Mouse (Mus musculus) testis, adult 2 months (tissue): ENCODE measurements around the gene Hist1h3g. TPM values are rescaled to one million over a fixed set of nuclear protein-coding genes. Genes with fewer than 3 reads are reported as not detected.

Experiments
- H3K27ac ChIP-seq: fragments of 200-500 bp; 2 replicates; pipeline ENCODE4 v1.5.1; 2012; ENCODE audit warnings: low read depth, low read length; ENCODE audit not compliant: control insufficient read depth, insufficient read depth
- H3K27me3 ChIP-seq: fragments of 200-500 bp; 2 replicates; pipeline ENCODE4 v1.6.1; 2012; ENCODE audit warnings: mild to moderate bottlenecking, low read length, moderate library complexity; ENCODE audit not compliant: control insufficient read depth, insufficient read depth
- H3K36me3 ChIP-seq: fragments of 200-500 bp; 2 replicates; pipeline ENCODE4 v1.6.1; 2012; ENCODE audit warnings: mild to moderate bottlenecking, low read length; ENCODE audit not compliant: control insufficient read depth, insufficient read depth
- H3K4me1 ChIP-seq: fragments of 200-500 bp; 2 replicates; pipeline ENCODE4 v1.6.1; 2012; ENCODE audit warnings: low read length; ENCODE audit not compliant: control insufficient read depth, insufficient read depth
- H3K4me3 ChIP-seq: fragments of 200-500 bp; 2 replicates; pipeline ENCODE4 v1.5.1; 2012; ENCODE audit warnings: low read depth, mild to moderate bottlenecking, low read length, moderate library complexity, mixed read lengths; ENCODE audit not compliant: control insufficient read depth
- CTCF ChIP-seq: fragments of 200-500 bp; IDR thresholded peaks from 2 replicates; pipeline ENCODE4 v1.5.1; 2012; ENCODE audit warnings: low read depth, mild to moderate bottlenecking, inconsistent platforms, low read length, moderate library complexity; ENCODE audit not compliant: control insufficient read depth, insufficient read depth, insufficient replicate concordance
- POLR2A ChIP-seq: fragments of 200-500 bp; IDR thresholded peaks from 2 replicates; pipeline ENCODE4 v1.6.1; 2012; ENCODE audit warnings: low read depth, mild to moderate bottlenecking, inconsistent platforms, low read length, moderate library complexity; ENCODE audit not compliant: control insufficient read depth
- polyA plus RNA-seq: library from polyadenylated mRNA; depleted of rRNA; stranded (reverse); fragments of >200 nt; gene quantifications from 2 replicates; pipeline ENCODE4 v1.2.3, GENCODE M21; 2012

The Hist1h3g gene
- polyA plus RNA-seq, 1 experiment, result 1.3 TPM

DNA sequence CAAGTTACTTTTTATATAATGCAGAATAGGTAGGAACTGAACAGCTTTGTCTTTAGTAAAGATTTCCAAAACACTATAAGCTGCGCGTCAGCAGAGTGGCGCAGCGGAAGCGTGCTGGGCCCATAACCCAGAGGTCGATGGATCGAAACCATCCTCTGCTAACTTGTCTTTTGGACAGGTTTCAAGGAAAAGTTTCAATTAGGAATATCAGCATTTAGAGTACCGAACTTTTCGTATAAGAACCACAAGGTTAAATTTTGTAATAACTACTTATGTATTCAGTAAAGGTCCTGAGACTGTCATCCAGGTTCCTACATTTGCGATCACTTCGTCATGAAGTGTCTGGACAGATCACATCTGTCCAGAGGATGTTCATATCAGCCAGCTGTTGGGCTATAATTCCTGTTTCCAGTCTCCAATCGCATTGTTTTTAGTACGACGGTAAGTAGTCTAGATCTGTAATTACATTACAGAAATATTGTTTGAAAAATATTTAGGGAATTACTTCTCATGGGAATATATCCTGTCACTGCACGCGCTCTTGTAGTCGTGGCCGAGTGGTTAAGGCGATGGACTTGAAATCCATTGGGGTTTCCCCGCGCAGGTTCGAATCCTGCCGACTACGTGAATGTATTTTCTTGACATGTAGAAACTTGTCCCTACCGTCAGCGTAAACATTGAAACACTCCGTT lies 17.5 kb upstream of the Hist1h3g start:
- no peaks in the 10 kb centered on the region for H3K27me3 ChIP-seq
- no peaks in the 10 kb centered on the region for H3K36me3 ChIP-seq
- peak overlapping the region; percentile 5; the same call in 1 of the 2 replicates for H3K27ac ChIP-seq
- H3K4me3 ChIP-seq, result peak overlapping the region; percentile 51
- TF ChIP-seq CTCF (no peak), POLR2A (no peak)
- H3K4me1 ChIP-seq, result peaks cover 4% of the 10 kb centered on the region

DNA sequence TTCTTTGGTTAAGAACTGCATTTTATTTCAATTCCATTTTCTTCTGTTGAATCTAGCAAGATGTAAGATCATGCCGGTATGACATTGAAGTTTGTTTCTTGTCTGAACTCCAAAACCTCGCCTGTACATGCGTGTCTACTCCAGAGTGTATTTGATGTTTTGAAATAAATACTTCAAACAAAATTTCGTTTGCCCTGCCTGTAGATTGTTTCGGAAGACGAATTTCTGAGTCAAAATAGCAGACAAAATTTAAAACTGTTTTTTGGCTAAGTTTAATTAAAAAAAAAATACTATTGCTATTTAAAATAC lies 17.0 kb upstream of the Hist1h3g start:
- Histone ChIP-seq H3K27me3 (no peaks in the 10 kb centered on the region), H3K4me3 (no peak overlapping the region), H3K36me3 (no peaks in the 10 kb centered on the region), H3K4me1 (peaks cover 4% of the 10 kb centered on the region), H3K27ac (no peak overlapping the region)
- TF ChIP-seq POLR2A (no peak), CTCF (no peak)

DNA sequence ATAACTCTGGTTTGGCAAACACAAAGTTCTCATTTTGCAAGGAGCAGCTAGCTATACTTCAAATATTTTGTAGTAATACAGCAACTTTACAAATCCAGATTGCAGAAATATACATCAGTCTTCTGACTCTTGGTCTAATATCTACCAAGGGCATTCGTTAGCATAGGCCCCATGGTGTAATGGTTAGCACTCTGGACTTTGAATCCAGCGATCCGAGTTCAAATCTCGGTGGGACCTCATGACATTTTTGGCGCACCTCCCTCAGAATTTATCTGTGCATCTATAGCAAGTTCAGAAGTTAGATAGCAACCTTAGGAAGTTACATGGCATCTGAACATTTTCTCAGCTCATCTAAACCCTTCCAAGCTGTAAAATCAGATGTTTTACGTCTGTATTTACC lies 16.3 kb upstream of the Hist1h3g start:
- peaks cover 4% of the 10 kb centered on the region for H3K4me1 ChIP-seq
- TF ChIP-seq CTCF, result no peak
- TF ChIP-seq POLR2A, result no peak
- H3K36me3 ChIP-seq, result no peaks in the 10 kb centered on the region
- no peak overlapping the region for H3K27ac ChIP-seq
- no peaks in the 10 kb centered on the region for H3K27me3 ChIP-seq
- H3K4me3 ChIP-seq, result no peak overlapping the region

DNA sequence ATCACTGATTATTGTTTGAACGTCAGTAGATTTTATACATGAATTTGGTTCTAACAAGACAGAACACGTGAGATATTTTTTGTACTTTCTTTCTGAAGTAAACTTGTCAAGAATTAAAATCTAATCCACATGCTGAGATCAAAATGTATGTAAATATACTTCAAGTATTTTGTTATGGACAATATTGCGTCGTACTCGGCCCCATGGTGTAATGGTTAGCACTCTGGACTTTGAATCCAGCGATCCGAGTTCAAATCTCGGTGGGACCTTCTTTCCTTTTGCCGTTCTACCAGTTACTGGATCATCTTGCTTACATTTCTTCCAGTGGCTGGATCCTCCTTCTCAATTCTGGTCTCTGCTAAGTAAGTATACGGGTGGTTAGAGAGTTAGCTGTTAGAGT lies 15.8 kb upstream of the Hist1h3g start:
- Histone ChIP-seq H3K36me3 (no peaks in the 10 kb centered on the region), H3K27ac (no peak overlapping the region), H3K4me3 (no peak overlapping the region), H3K4me1 (peaks cover 4% of the 10 kb centered on the region), H3K27me3 (no peaks in the 10 kb centered on the region)
- TF ChIP-seq POLR2A (no peak), CTCF (no peak)

DNA sequence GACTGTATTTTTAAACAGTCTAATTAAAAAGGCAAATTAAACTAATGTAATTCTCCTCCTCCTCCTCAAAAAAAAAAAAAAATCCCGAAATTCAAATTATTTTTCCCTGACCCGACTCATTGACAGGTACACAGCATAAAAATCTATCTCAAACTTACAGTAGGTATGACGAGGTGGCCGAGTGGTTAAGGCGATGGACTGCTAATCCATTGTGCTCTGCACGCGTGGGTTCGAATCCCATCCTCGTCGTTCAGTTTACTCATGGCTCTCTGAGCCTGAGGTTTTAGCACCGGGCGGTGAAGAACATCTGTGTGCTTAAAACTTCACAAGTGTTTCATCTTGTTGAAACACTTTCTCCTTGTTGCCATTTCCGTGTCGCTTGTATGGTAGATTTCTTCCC lies 13.5 kb upstream of the Hist1h3g start:
- no peak overlapping the region for H3K27ac ChIP-seq
- no peak overlapping the region for H3K4me3 ChIP-seq
- peaks cover 2% of the 10 kb centered on the region; the same call in 1 of the 2 replicates for H3K4me1 ChIP-seq
- H3K27me3 ChIP-seq, result no peaks in the 10 kb centered on the region
- TF ChIP-seq POLR2A (no peak), CTCF (no peak)
- H3K36me3 ChIP-seq, result no peaks in the 10 kb centered on the region

DNA sequence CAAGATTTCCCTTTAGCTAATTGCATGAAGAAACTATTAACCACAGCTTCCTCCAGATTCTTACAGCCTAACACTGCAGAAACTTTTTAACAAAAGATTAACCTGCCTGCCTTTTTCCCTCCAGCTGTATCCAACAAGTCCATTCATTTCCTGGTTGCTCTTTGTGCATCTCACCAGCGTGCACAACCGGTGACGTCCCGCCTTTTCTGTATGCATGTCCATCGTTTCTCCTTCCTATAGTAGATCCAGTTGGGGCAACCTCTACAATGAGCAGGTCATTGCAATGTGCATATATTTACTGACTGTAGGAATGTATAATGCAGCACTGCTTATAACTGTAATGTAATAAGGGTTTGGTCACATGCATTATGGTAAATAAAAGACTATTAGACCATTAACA lies 11.2 kb upstream of the Hist1h3g start:
- Histone ChIP-seq H3K27ac (no peak overlapping the region), H3K4me1 (peaks cover 2% of the 10 kb centered on the region; the same call in 1 of the 2 replicates), H3K36me3 (no peaks in the 10 kb centered on the region), H3K27me3 (no peaks in the 10 kb centered on the region), H3K4me3 (no peak overlapping the region)
- TF ChIP-seq POLR2A (no peak), CTCF (no peak)

DNA sequence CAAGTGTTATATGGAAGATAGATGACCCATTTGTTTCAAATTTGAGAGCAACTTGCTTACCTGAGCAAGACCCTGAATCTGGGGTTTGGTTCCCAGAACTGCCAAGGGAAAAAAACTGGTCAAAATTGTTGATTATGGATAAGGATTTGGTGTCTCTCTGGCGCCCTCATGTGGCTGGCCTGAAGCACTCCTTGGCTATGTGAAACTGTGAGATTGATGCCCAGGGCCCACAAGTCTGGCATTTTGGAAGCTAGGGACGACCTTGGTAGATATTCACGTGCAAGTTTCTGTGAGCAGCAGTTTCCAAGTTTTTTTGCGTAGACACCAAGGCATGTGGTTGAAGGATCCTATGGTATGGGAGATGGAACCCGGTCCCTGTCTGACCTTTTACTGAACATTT lies 10.6 kb upstream of the Hist1h3g start:
- Histone ChIP-seq H3K27ac (no peak overlapping the region), H3K4me3 (no peak overlapping the region), H3K4me1 (peaks cover 2% of the 10 kb centered on the region; the same call in 1 of the 2 replicates), H3K36me3 (no peaks in the 10 kb centered on the region), H3K27me3 (no peaks in the 10 kb centered on the region)
- peak; percentile 73; the same call in 1 of the 2 replicates for TF ChIP-seq CTCF
- TF ChIP-seq POLR2A, result no peak
